Mouse (Mus musculus) midbrain, embryonic 14.5 days (tissue): ENCODE data around the gene Dtx2. TPM values are rescaled to one million over a fixed set of nuclear protein-coding genes. Genes with fewer than 3 reads are reported as not detected.

ENCODE experiments used
- ATAC-seq: fragments of 200-750 bp; cut with Nextera tagmentation; 2 replicates; pipeline ENCODE4 v1.8.0; 2017; ENCODE audit warnings: moderate number of reproducible peaks, moderate library complexity; ENCODE audit not compliant: low FRiP score, low TSS enrichment
- DNase-seq: peaks from one replicate; pipeline ENCODE4 v3.0.0-alpha.2; 2015
- H3K27ac ChIP-seq: fragments of 300-500 bp; sonication (generic); replicated peaks from 2 replicates; pipeline ENCODE4 v1.5.1; 2014; ENCODE audit warnings: mild to moderate bottlenecking, low read depth, low read length, moderate library complexity
- H3K27me3 ChIP-seq: fragments of 300-500 bp; sonication (generic); 2 replicates; pipeline ENCODE4 v1.6.1; 2014; ENCODE audit warnings: low read length, control low read depth, mixed read lengths; ENCODE audit not compliant: control insufficient read depth, insufficient read depth
- H3K36me3 ChIP-seq: fragments of 300-500 bp; sonication (generic); 2 replicates; pipeline ENCODE4 v1.6.1; 2014; ENCODE audit warnings: low read length, control low read depth; ENCODE audit not compliant: control insufficient read depth, insufficient read depth
- H3K4me1 ChIP-seq: fragments of 300-500 bp; sonication (generic); 2 replicates; pipeline ENCODE4 v1.6.1; 2014; ENCODE audit warnings: mild to moderate bottlenecking, antibody characterized with exemption, low read length, control low read depth; ENCODE audit not compliant: control insufficient read depth, insufficient read depth
- H3K4me2 ChIP-seq: fragments of 300-500 bp; sonication (generic); 2 replicates; pipeline ENCODE4 v1.6.1; 2014; ENCODE audit warnings: mild to moderate bottlenecking, low read length, moderate library complexity
- H3K4me3 ChIP-seq: fragments of 300-500 bp; sonication (generic); replicated peaks from 2 replicates; pipeline ENCODE4 v1.5.1; 2014; ENCODE audit warnings: low read depth, low read length
- H3K9ac ChIP-seq: fragments of 300-500 bp; sonication (generic); replicated peaks from 2 replicates; pipeline ENCODE4 v1.6.1; 2014; ENCODE audit warnings: mild to moderate bottlenecking, low read length, moderate library complexity
- H3K9me3 ChIP-seq: fragments of 300-500 bp; sonication (generic); 2 replicates; pipeline ENCODE4 v1.6.1; 2016; ENCODE audit warnings: low read length, control low read depth, mixed read lengths; ENCODE audit not compliant: control insufficient read depth
- WGBS: fragments of 180-500 bp; shearing (Covaris S2); extraction: QIAGEN DNeasy Blood & Tissue Kit; methylation state at CpG from one replicate; pipeline ENCODE4 v1.1.7; 2014; 5-methylcytosine and 5-hydroxymethylcytosine counted together
- polyA plus RNA-seq: library from polyadenylated mRNA; unstranded; fragments of >200 nt; fragmentation: Nextera tagmentation; extraction: Ambion mirVana; gene quantifications from 2 replicates; pipeline ENCODE4 v1.2.1, GENCODE M21; 2014

The Dtx2 gene
- polyA plus RNA-seq, 1 experiment from 2014 or later = 23.0 TPM

GRCm38 (mm10) chr5:136026859-136027258 lies 32.3 kb downstream of the Dtx2 start:
- Histone ChIP-seq H3K36me3 (peaks cover 67% of the 10 kb centered on the region), H3K9ac (no peak overlapping the region), H3K27ac (no peak overlapping the region), H3K9me3 (no peaks in the 10 kb centered on the region), H3K4me3 (no peak overlapping the region), H3K4me1 (no peaks in the 10 kb centered on the region), H3K4me2 (no peak overlapping the region), H3K27me3 (no peaks in the 10 kb centered on the region)
- 72% methylated on average over 9 of the region's 9 CpGs for WGBS
- DNase-seq (no peak), ATAC-seq (no peak)

- H3K27me3 ChIP-seq = no peaks in the 10 kb centered on the region
- H3K9me3 ChIP-seq = no peaks in the 10 kb centered on the region
- no peaks in the 10 kb centered on the region for H3K4me1 ChIP-seq
- no peak overlapping the region for H3K4me3 ChIP-seq
- 81% methylated on average over 11 of the region's 11 CpGs for WGBS
- H3K27ac ChIP-seq = no peak overlapping the region
- peaks cover 71% of the 10 kb centered on the region for H3K36me3 ChIP-seq
- no peak overlapping the region for H3K4me2 ChIP-seq
- DNase-seq (no peak), ATAC-seq (no peak)
- H3K9ac ChIP-seq = no peak overlapping the region
Measured at GRCm38 (mm10) chr5:136027612-136028311, 33.2 kb downstream of the Dtx2 start.

DNA sequence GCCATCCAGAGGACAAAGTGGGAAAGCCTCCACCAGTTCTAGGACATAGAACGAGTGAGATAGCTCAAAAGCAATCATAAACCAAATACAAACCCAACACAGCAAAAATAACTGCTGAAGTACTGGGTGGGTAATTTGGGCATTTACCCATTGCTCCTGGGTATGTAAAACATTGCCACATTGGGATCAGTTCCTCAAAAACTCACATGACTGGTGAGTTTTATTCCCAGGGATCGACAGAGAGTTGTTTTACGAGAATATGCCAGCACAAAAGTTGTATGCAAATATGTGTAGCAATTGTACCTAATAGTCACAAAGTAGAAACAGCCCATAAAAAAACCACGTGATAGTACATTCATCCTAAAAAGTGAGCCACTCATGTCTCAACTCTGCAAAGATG lies 40.3 kb downstream of the Dtx2 start:
- H3K27ac ChIP-seq = no peak overlapping the region
- WGBS = 85% methylated on average over 4 of the region's 4 CpGs
- DNase-seq = no peak

GRCm38 (mm10) chr5:136035285-136035684 lies 40.7 kb downstream of the Dtx2 start:
- no peak for DNase-seq
- Histone ChIP-seq H3K4me1 (no peaks in the 10 kb centered on the region), H3K36me3 (peaks cover 24% of the 10 kb centered on the region), H3K27ac (no peak overlapping the region), H3K4me2 (no peak overlapping the region), H3K4me3 (no peak overlapping the region), H3K9me3 (no peaks in the 10 kb centered on the region), H3K27me3 (no peaks in the 10 kb centered on the region), H3K9ac (no peak overlapping the region)
- WGBS = 92% methylated on average over 1 of the region's 1 CpGs
- ATAC-seq = no peak

More for the DNA sequence above, 40.3 kb downstream of the Dtx2 start:
- Histone ChIP-seq H3K36me3 (peaks cover 28% of the 10 kb centered on the region), H3K4me3 (no peak overlapping the region), H3K4me1 (no peaks in the 10 kb centered on the region), H3K9ac (no peak overlapping the region), H3K9me3 (no peaks in the 10 kb centered on the region), H3K4me2 (no peak overlapping the region), H3K27me3 (no peaks in the 10 kb centered on the region)
- no peak for ATAC-seq

- Histone ChIP-seq H3K4me2 (no peak overlapping the region), H3K4me3 (no peak overlapping the region), H3K9me3 (no peaks in the 10 kb centered on the region), H3K27ac (no peak overlapping the region), H3K4me1 (no peaks in the 10 kb centered on the region), H3K9ac (no peak overlapping the region), H3K27me3 (no peaks in the 10 kb centered on the region), H3K36me3 (peaks cover 10% of the 10 kb centered on the region)
- DNase-seq (no peak), ATAC-seq (no peak)
- WGBS = 100% methylated on average over 1 of the region's 1 CpGs
Measured at GRCm38 (mm10) chr5:136036667-136037066, 42.1 kb downstream of the Dtx2 start.

- Histone ChIP-seq H3K27me3 (no peaks in the 10 kb centered on the region), H3K9ac (no peak within 1 kb of the TSS), H3K4me1 (no peaks in the 10 kb centered on the region), H3K9me3 (no peaks in the 10 kb centered on the region), H3K4me3 (no peak within 1 kb of the TSS), H3K27ac (no peak within 1 kb of the TSS), H3K4me2 (no peak within 1 kb of the TSS), H3K36me3 (no peaks in the 10 kb centered on the region)
- 85% methylated on average over 17 of the region's 17 CpGs for WGBS
- ATAC-seq (no peak), DNase-seq (no peak)
Measured at GRCm38 (mm10) chr5:136038258-136039214, 43.9 kb downstream of the Dtx2 start, which contains the start of gene Upk3b. TSS of gene Upk3b (plus strand) at chr5:136038496.

- ATAC-seq = no peak
- Histone ChIP-seq H3K36me3 (no peaks in the 10 kb centered on the region), H3K4me2 (no peak overlapping the region), H3K27me3 (no peaks in the 10 kb centered on the region), H3K27ac (no peak overlapping the region), H3K9ac (no peak overlapping the region), H3K9me3 (no peaks in the 10 kb centered on the region), H3K4me3 (no peak overlapping the region), H3K4me1 (no peaks in the 10 kb centered on the region)
- 42% methylated on average over 5 of the region's 5 CpGs for WGBS
- no peak for DNase-seq
Measured at GRCm38 (mm10) chr5:136040210-136040609, 45.6 kb downstream of the Dtx2 start.

DNA sequence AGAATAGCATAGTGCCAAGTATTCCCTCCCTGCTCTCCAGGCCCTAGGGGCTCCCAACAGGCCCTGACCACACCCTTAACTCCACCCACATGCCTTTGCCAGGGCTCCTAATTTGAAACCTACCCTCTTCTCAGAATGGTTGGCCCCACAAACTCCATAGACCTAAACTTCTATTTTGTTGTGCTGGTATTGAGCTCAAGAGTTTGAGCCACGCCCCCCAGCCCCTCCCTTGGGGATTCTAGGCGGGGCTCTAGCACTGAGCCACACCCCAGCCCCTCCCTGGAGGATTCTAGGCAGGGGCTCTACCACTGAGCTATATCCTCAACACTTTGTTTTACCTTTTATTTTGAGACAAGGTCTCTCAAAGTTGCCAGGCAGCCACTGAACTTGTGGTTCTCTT lies 46.7 kb downstream of the Dtx2 start:
- no peak for ATAC-seq
- 44% methylated on average over 2 of the region's 2 CpGs for WGBS
- H3K4me2 ChIP-seq = no peak overlapping the region
- H3K9me3 ChIP-seq = no peaks in the 10 kb centered on the region
- H3K36me3 ChIP-seq = no peaks in the 10 kb centered on the region
- no peak overlapping the region for H3K4me3 ChIP-seq
- no peak overlapping the region for H3K9ac ChIP-seq
- DNase-seq = no peak
- no peak overlapping the region for H3K27ac ChIP-seq
- no peaks in the 10 kb centered on the region for H3K4me1 ChIP-seq
- no peaks in the 10 kb centered on the region for H3K27me3 ChIP-seq
